Mouse (Mus musculus): ENCODE data around the gene Pitpnc1. TPM values are rescaled to one million over a fixed set of nuclear protein-coding genes. Genes with fewer than 3 reads are reported as not detected.

Gene Pitpnc1
- polyA plus RNA-seq, 1 experiment from 2014 or later: 16.2 TPM

GRCm38 (mm10) chr11:107415901-107416560 is 54.5 kb downstream of the Pitpnc1 start:
- no peak overlapping the region for H3K4me3 ChIP-seq (ENCODE audit: low read length)
- peaks cover 32% of the 10 kb centered on the region for H3K4me1 ChIP-seq (replicated peaks; ENCODE audit: control insufficient read depth, insufficient read depth, low read length)
- no peaks in the 10 kb centered on the region for H3K9me3 ChIP-seq (ENCODE audit: control insufficient read depth, low read length)
- H3K9ac ChIP-seq (ENCODE audit: low read length): no peak overlapping the region
- H3K4me2 ChIP-seq (ENCODE audit: low read depth, low read length): no peak overlapping the region
- no peaks in the 10 kb centered on the region for H3K27me3 ChIP-seq (ENCODE audit: control insufficient read depth, insufficient read depth, low read depth, low read length)
- 72% methylated on average over 10 of the region's 10 CpGs for WGBS
- no peak for ATAC-seq (ENCODE audit: low read depth)
- H3K36me3 ChIP-seq (ENCODE audit: control insufficient read depth, insufficient read depth, low read length): no peaks in the 10 kb centered on the region
- H3K27ac ChIP-seq (ENCODE audit: low read length): peak overlapping the region; percentile 76; the same call in 1 of the 2 replicates

GRCm38 (mm10) chr11:107414996-107415747 is 55.3 kb downstream of the Pitpnc1 start:
- peaks cover 37% of the 10 kb centered on the region for H3K4me1 ChIP-seq (replicated peaks; ENCODE audit: control insufficient read depth, insufficient read depth, low read length)
- H3K27me3 ChIP-seq (ENCODE audit: control insufficient read depth, insufficient read depth, low read depth, low read length): no peaks in the 10 kb centered on the region
- no peaks in the 10 kb centered on the region for H3K36me3 ChIP-seq (ENCODE audit: control insufficient read depth, insufficient read depth, low read length)
- ATAC-seq (ENCODE audit: low read depth): no peak
- H3K4me2 ChIP-seq (ENCODE audit: low read depth, low read length): no peak overlapping the region
- H3K4me3 ChIP-seq (ENCODE audit: low read length): no peak overlapping the region
- no peak overlapping the region for H3K9ac ChIP-seq (ENCODE audit: low read length)
- no peak overlapping the region for H3K27ac ChIP-seq (ENCODE audit: low read length)
- H3K9me3 ChIP-seq (ENCODE audit: control insufficient read depth, low read length): no peaks in the 10 kb centered on the region
- WGBS: 66% methylated on average over 11 of the region's 11 CpGs

- peak; percentile 35 for ATAC-seq (ENCODE audit: low read depth)
- no peaks in the 10 kb centered on the region for H3K27me3 ChIP-seq (ENCODE audit: control insufficient read depth, insufficient read depth, low read depth, low read length)
- no peaks in the 10 kb centered on the region for H3K9me3 ChIP-seq (ENCODE audit: control insufficient read depth, low read length)
- H3K36me3 ChIP-seq (ENCODE audit: control insufficient read depth, insufficient read depth, low read length): no peaks in the 10 kb centered on the region
- WGBS: 11% methylated on average over 14 of the region's 14 CpGs
- peak overlapping the region; percentile 21 for H3K4me3 ChIP-seq (ENCODE audit: low read length)
- H3K27ac ChIP-seq (ENCODE audit: low read length): peak overlapping the region; percentile 69
- H3K4me1 ChIP-seq (replicated peaks; ENCODE audit: control insufficient read depth, insufficient read depth, low read length): peaks cover 49% of the 10 kb centered on the region
- peak overlapping the region; percentile 43 for H3K4me2 ChIP-seq (ENCODE audit: low read depth, low read length)
- H3K9ac ChIP-seq (ENCODE audit: low read length): peak overlapping the region; percentile 37
Observed at GRCm38 (mm10) chr11:107413251-107413655, 57.2 kb downstream of the Pitpnc1 start.

- Histone ChIP-seq H3K4me3 (ENCODE audit: low read length) (no peak overlapping the region), H3K4me1 (replicated peaks; ENCODE audit: control insufficient read depth, insufficient read depth, low read length) (peaks cover 44% of the 10 kb centered on the region)
- ATAC-seq (ENCODE audit: low read depth): no peak
Observed at GRCm38 (mm10) chr11:107412128-107412527, 58.4 kb downstream of the Pitpnc1 start.

GRCm38 (mm10) chr11:107411576-107411975 is 58.9 kb downstream of the Pitpnc1 start:
- 70% methylated on average over 9 of the region's 9 CpGs for WGBS
- H3K9me3 ChIP-seq (ENCODE audit: control insufficient read depth, low read length): no peaks in the 10 kb centered on the region

More at GRCm38 (mm10) chr11:107412128-107412527, 58.4 kb downstream of the Pitpnc1 start:
- no peaks in the 10 kb centered on the region for H3K27me3 ChIP-seq (ENCODE audit: control insufficient read depth, insufficient read depth, low read depth, low read length)
- no peaks in the 10 kb centered on the region for H3K9me3 ChIP-seq (ENCODE audit: control insufficient read depth, low read length)
- no peak overlapping the region for H3K9ac ChIP-seq (ENCODE audit: low read length)
- 84% methylated on average over 4 of the region's 4 CpGs for WGBS
- H3K27ac ChIP-seq (ENCODE audit: low read length): no peak overlapping the region
- no peaks in the 10 kb centered on the region for H3K36me3 ChIP-seq (ENCODE audit: control insufficient read depth, insufficient read depth, low read length)
- no peak overlapping the region for H3K4me2 ChIP-seq (ENCODE audit: low read depth, low read length)

GRCm38 (mm10) chr11:107410804-107411203 is 59.7 kb downstream of the Pitpnc1 start:
- Histone ChIP-seq H3K27me3 (ENCODE audit: control insufficient read depth, insufficient read depth, low read depth, low read length) (no peaks in the 10 kb centered on the region), H3K4me2 (ENCODE audit: low read depth, low read length) (no peak overlapping the region), H3K27ac (ENCODE audit: low read length) (peak overlapping the region; percentile 61), H3K9me3 (ENCODE audit: control insufficient read depth, low read length) (no peaks in the 10 kb centered on the region), H3K4me3 (ENCODE audit: low read length) (no peak overlapping the region), H3K4me1 (replicated peaks; ENCODE audit: control insufficient read depth, insufficient read depth, low read length) (peaks cover 35% of the 10 kb centered on the region), H3K36me3 (ENCODE audit: control insufficient read depth, insufficient read depth, low read length) (no peaks in the 10 kb centered on the region), H3K9ac (ENCODE audit: low read length) (no peak overlapping the region)
- peak; percentile 78 for ATAC-seq (ENCODE audit: low read depth)
- 27% methylated on average over 7 of the region's 7 CpGs for WGBS

More at GRCm38 (mm10) chr11:107411576-107411975, 58.9 kb downstream of the Pitpnc1 start:
- ATAC-seq (ENCODE audit: low read depth): no peak
- no peak overlapping the region for H3K4me3 ChIP-seq (ENCODE audit: low read length)
- no peaks in the 10 kb centered on the region for H3K27me3 ChIP-seq (ENCODE audit: control insufficient read depth, insufficient read depth, low read depth, low read length)
- H3K4me2 ChIP-seq (ENCODE audit: low read depth, low read length): no peak overlapping the region
- H3K4me1 ChIP-seq (replicated peaks; ENCODE audit: control insufficient read depth, insufficient read depth, low read length): peaks cover 39% of the 10 kb centered on the region
- no peak overlapping the region for H3K9ac ChIP-seq (ENCODE audit: low read length)
- peak overlapping the region; percentile 61; the same call in 1 of the 2 replicates for H3K27ac ChIP-seq (ENCODE audit: low read length)
- no peaks in the 10 kb centered on the region for H3K36me3 ChIP-seq (ENCODE audit: control insufficient read depth, insufficient read depth, low read length)

- ATAC-seq (ENCODE audit: low read depth): peak; percentile 41
- Histone ChIP-seq H3K27ac (ENCODE audit: low read length) (peak overlapping the region; percentile 55), H3K9ac (ENCODE audit: low read length) (no peak overlapping the region), H3K4me3 (ENCODE audit: low read length) (no peak overlapping the region), H3K9me3 (ENCODE audit: control insufficient read depth, low read length) (no peaks in the 10 kb centered on the region), H3K4me1 (replicated peaks; ENCODE audit: control insufficient read depth, insufficient read depth, low read length) (peaks cover 32% of the 10 kb centered on the region), H3K36me3 (ENCODE audit: control insufficient read depth, insufficient read depth, low read length) (no peaks in the 10 kb centered on the region), H3K27me3 (ENCODE audit: control insufficient read depth, insufficient read depth, low read depth, low read length) (no peaks in the 10 kb centered on the region), H3K4me2 (ENCODE audit: low read depth, low read length) (no peak overlapping the region)
- WGBS: 43% methylated on average over 5 of the region's 5 CpGs
Observed at GRCm38 (mm10) chr11:107410090-107410732, 60.3 kb downstream of the Pitpnc1 start.

- Histone ChIP-seq H3K27ac (ENCODE audit: low read length) (no peak overlapping the region), H3K4me3 (ENCODE audit: low read length) (no peak overlapping the region), H3K4me2 (ENCODE audit: low read depth, low read length) (no peak overlapping the region), H3K4me1 (replicated peaks; ENCODE audit: control insufficient read depth, insufficient read depth, low read length) (peaks cover 24% of the 10 kb centered on the region), H3K9ac (ENCODE audit: low read length) (no peak overlapping the region), H3K27me3 (ENCODE audit: control insufficient read depth, insufficient read depth, low read depth, low read length) (no peaks in the 10 kb centered on the region), H3K9me3 (ENCODE audit: control insufficient read depth, low read length) (no peaks in the 10 kb centered on the region), H3K36me3 (ENCODE audit: control insufficient read depth, insufficient read depth, low read length) (no peaks in the 10 kb centered on the region)
- 70% methylated on average over 7 of the region's 7 CpGs for WGBS
- no peak for ATAC-seq (ENCODE audit: low read depth)
Observed at GRCm38 (mm10) chr11:107408886-107409285, 61.6 kb downstream of the Pitpnc1 start.

GRCm38 (mm10) chr11:107407698-107408097 is 62.8 kb downstream of the Pitpnc1 start:
- 77% methylated on average over 9 of the region's 9 CpGs for WGBS
- no peak for ATAC-seq (ENCODE audit: low read depth)

More at GRCm38 (mm10) chr11:107407698-107408097, 62.8 kb downstream of the Pitpnc1 start:
- no peak overlapping the region for H3K4me2 ChIP-seq (ENCODE audit: low read depth, low read length)
- no peak overlapping the region for H3K9ac ChIP-seq (ENCODE audit: low read length)
- no peaks in the 10 kb centered on the region for H3K9me3 ChIP-seq (ENCODE audit: control insufficient read depth, low read length)
- no peak overlapping the region for H3K27ac ChIP-seq (ENCODE audit: low read length)
- H3K27me3 ChIP-seq (ENCODE audit: control insufficient read depth, insufficient read depth, low read depth, low read length): no peaks in the 10 kb centered on the region
- no peak overlapping the region for H3K4me3 ChIP-seq (ENCODE audit: low read length)
- peaks cover 22% of the 10 kb centered on the region for H3K4me1 ChIP-seq (replicated peaks; ENCODE audit: control insufficient read depth, insufficient read depth, low read length)
- no peaks in the 10 kb centered on the region for H3K36me3 ChIP-seq (ENCODE audit: control insufficient read depth, insufficient read depth, low read length)
